Mouse (Mus musculus) adrenal gland, adult 2 months (tissue): ENCODE data around the gene Efs. TPM values are rescaled to one million over a fixed set of nuclear protein-coding genes. Genes with fewer than 3 reads are reported as not detected.

Experiments used
- DNase-seq: peaks from one replicate; pipeline ENCODE4 v3.0.0; 2021
- microRNA-seq, 2 experiments: library from miRNA; unstranded; fragments of <30 nt; microRNA quantifications; one replicate each; pipeline ENCODE4 v1.2.0; 2021
- polyA plus RNA-seq: library from polyadenylated mRNA; depleted of rRNA; stranded (reverse); fragments of >200 nt; gene quantifications from 2 replicates; pipeline ENCODE4 v1.2.3, GENCODE M21; 2012; rRNA removed
- total RNA-seq, 2 experiments: library from RNA; stranded (reverse); gene quantifications; 2 replicates each; pipeline ENCODE4 v1.2.3; 2021

Efs gene
- total and polyA plus RNA-seq, 3 experiments: 1.9 to 7.7 (median 4.9) TPM

GRCm38 (mm10) chr14:54874165-54874564, 51.8 kb downstream of the Efs start:
- DNase-seq: no peak

GRCm38 (mm10) chr14:54870861-54871260, 55.1 kb downstream of the Efs start, which contains the start of gene Homez:
Gene Homez, minus strand, starts transcription at chr14:54870961.
- DNase-seq: no peak

GRCm38 (mm10) chr14:54868026-54868425, 57.9 kb downstream of the Efs start:
- DNase-seq: no peak

- no peak for DNase-seq
Measured at GRCm38 (mm10) chr14:54866936-54867335, 59.0 kb downstream of the Efs start.

Small RNA genes lying within 50 kb of the gene (microRNA-seq; reads per million reads assigned to microRNA genes)
- gene Mir208a (5.4 to 11.9 reads per million in 2 experiments), gene Mir208b (146 to 257 reads per million in 2 experiments)

Other genes starting within 250 kb of the Efs start
- 10 to 100 TPM; 39.8 to 41.7 TPM for gene 1700123O20Rik, start 239.9 kb downstream of the Efs start, total RNA-seq
- 52.7 and 81.0 TPM in 2 replicates for gene 1700123O20Rik, start 239.9 kb downstream of the Efs start, polyA plus RNA-seq
- gene Acin1, start 239.2 kb downstream of the Efs start, total RNA-seq: 100 to 1,000 TPM; 120 to 177 TPM
- gene Acin1, start 239.2 kb downstream of the Efs start, polyA plus RNA-seq: 93.0 and 109 TPM in 2 replicates
- gene Gm29776, start 227.3 kb downstream of the Efs start, total RNA-seq: not detected
- gene Gm29776, start 227.3 kb downstream of the Efs start, polyA plus RNA-seq: 0.07 and 0.08 TPM in 2 replicates
- not detected for gene Cebpe, start 214.0 kb downstream of the Efs start, total RNA-seq
- gene Cebpe, start 214.0 kb downstream of the Efs start, polyA plus RNA-seq: 0.18 and 0.52 TPM in 2 replicates
- 10 to 100 TPM; 24.7 to 74.6 TPM for gene Slc7a8, start 144.2 kb downstream of the Efs start, total RNA-seq
- 31.9 and 52.9 TPM in 2 replicates for gene Slc7a8, start 144.2 kb downstream of the Efs start, polyA plus RNA-seq
- 1 to 10 TPM in 1 of 2 experiments, under 1 TPM in 1; 0.35 to 1.5 TPM for gene Rnf212b, start 112.0 kb downstream of the Efs start, total RNA-seq
- 0.22 and 0.24 TPM in 2 replicates for gene Rnf212b, start 112.0 kb downstream of the Efs start, polyA plus RNA-seq
- 10 to 100 TPM; 12.1 to 18.8 TPM for gene Homez, start 55.2 kb downstream of the Efs start, total RNA-seq
- 3.5 and 4.1 TPM in 2 replicates for gene Homez, start 55.2 kb downstream of the Efs start, polyA plus RNA-seq
- 10 to 100 TPM; 13.0 to 19.6 TPM for gene Ppp1r3e, start 48.6 kb downstream of the Efs start, total RNA-seq
- gene Ppp1r3e, start 48.6 kb downstream of the Efs start, polyA plus RNA-seq: 41.8 and 45.9 TPM in 2 replicates
- 10 to 100 TPM; 42.6 to 57.7 TPM for gene Bcl2l2, start 42.7 kb downstream of the Efs start, total RNA-seq
- gene Bcl2l2, start 42.7 kb downstream of the Efs start, polyA plus RNA-seq: 43.3 and 45.1 TPM in 2 replicates
- gene Gm20521, start 42.7 kb downstream of the Efs start, total RNA-seq: 1 to 10 TPM in 1 of 2 experiments, not detected in 1; 7.1 TPM
- 37.6 and 42.4 TPM in 2 replicates for gene Gm20521, start 42.7 kb downstream of the Efs start, polyA plus RNA-seq
- gene Pabpn1, start 33.6 kb downstream of the Efs start, total RNA-seq: 100 to 1,000 TPM; 167 to 196 TPM
- gene Pabpn1, start 33.6 kb downstream of the Efs start, polyA plus RNA-seq: 69.3 and 80.4 TPM in 2 replicates
- 10 to 100 TPM; 24.9 to 45.1 TPM for gene Slc22a17, start 13.0 kb downstream of the Efs start, total RNA-seq
- gene Slc22a17, start 13.0 kb downstream of the Efs start, polyA plus RNA-seq: 191 and 246 TPM in 2 replicates
- gene Il25, start 6.6 kb upstream of the Efs start, total RNA-seq: not detected
- gene Il25, start 6.6 kb upstream of the Efs start, polyA plus RNA-seq: 0.12 and 0.17 TPM in 2 replicates
- under 1 TPM in 1 of 2 experiments, not detected in 1; 0.78 TPM for gene Cmtm5, start 10.1 kb upstream of the Efs start, total RNA-seq
- 1.9 and 2.9 TPM in 2 replicates for gene Cmtm5, start 10.1 kb upstream of the Efs start, polyA plus RNA-seq
- not detected for gene Myh6, start 40.8 kb upstream of the Efs start, total RNA-seq
- not detected in 2 replicates for gene Myh6, start 40.8 kb upstream of the Efs start, polyA plus RNA-seq
- gene Gm17428, start 50.8 kb upstream of the Efs start, total RNA-seq: not detected
- gene Gm17428, start 50.8 kb upstream of the Efs start, polyA plus RNA-seq: not detected in 2 replicates
- not detected for gene Myh7, start 68.5 kb upstream of the Efs start, total RNA-seq
- not detected in 2 replicates for gene Myh7, start 68.5 kb upstream of the Efs start, polyA plus RNA-seq
- 10 to 100 TPM; 36.0 TPM for gene Ngdn, start 89.3 kb upstream of the Efs start, total RNA-seq
- gene Ngdn, start 89.3 kb upstream of the Efs start, polyA plus RNA-seq: 2.7 and 2.9 TPM in 2 replicates
- 1 to 10 TPM; 6.3 to 7.3 TPM for gene Zfhx2, start 166.2 kb upstream of the Efs start, total RNA-seq
- gene Zfhx2, start 166.2 kb upstream of the Efs start, polyA plus RNA-seq: 3.0 and 4.2 TPM in 2 replicates
- gene Thtpa, start 168.7 kb upstream of the Efs start, total RNA-seq: 10 to 100 TPM; 11.6 to 21.6 TPM
- 6.0 and 6.7 TPM in 2 replicates for gene Thtpa, start 168.7 kb upstream of the Efs start, polyA plus RNA-seq
- 10 to 100 TPM; 21.9 to 24.8 TPM for gene Ap1g2, start 180.5 kb upstream of the Efs start, total RNA-seq
- gene Ap1g2, start 180.5 kb upstream of the Efs start, polyA plus RNA-seq: 27.3 and 30.3 TPM in 2 replicates
- gene Jph4, start 190.8 kb upstream of the Efs start, total RNA-seq: 1 to 10 TPM; 2.5 to 3.0 TPM
- gene Jph4, start 190.8 kb upstream of the Efs start, polyA plus RNA-seq: 4.0 and 6.8 TPM in 2 replicates